Mouse (Mus musculus) liver, postnatal 0 days (tissue): ENCODE measurements around the gene Dab1.

ENCODE experiments used
- CTCF ChIP-seq: sonication (generic); IDR thresholded peaks from 2 replicates; pipeline ENCODE4 v1.5.1; 2016; ENCODE audit warnings: antibody characterized with exemption, low read depth
- EP300 ChIP-seq: IDR thresholded peaks from 2 replicates; pipeline ENCODE4 v1.6.1; 2016; ENCODE audit warnings: antibody characterized with exemption, low read depth, mild to moderate bottlenecking

DNA sequence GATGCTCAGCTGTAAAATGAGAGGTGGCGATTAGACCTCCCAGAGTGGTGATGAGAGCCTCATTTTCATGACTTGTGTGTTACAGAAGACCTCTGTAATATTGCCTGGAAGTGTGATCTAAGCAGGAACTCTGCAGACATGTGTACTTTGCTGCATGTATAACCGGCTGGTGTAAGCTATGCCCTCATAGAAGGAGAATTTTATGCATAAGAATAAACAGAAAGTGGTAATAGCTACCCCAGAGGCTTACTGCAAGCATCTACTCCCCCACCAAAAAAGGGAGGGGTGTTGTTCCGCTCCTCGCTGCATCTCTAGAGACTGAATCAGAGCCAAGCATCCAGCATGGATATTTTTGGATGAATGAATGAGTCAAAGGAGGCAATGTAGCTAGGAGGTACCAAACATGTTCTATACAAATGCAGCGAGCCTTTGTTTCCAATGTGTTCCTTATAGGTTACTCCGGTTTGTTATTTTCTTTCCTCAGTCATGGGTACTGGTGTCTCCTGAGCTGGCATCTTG, 1104.4 kb downstream of the Dab1 start:
- TF ChIP-seq EP300 = no peak
- no peak for TF ChIP-seq CTCF
